Mouse (Mus musculus): Measurements from ENCODE around the gene Nlgn1.
A peak's percentile ranks its signal among the peaks of the same experiment; 100 is the strongest.
"Not testable (repeated sequence)": the region's sequence is repeated elsewhere in the genome, so short reads cannot be mapped to it uniquely, and the experiment has no call there.

Gene Nlgn1

DNA sequence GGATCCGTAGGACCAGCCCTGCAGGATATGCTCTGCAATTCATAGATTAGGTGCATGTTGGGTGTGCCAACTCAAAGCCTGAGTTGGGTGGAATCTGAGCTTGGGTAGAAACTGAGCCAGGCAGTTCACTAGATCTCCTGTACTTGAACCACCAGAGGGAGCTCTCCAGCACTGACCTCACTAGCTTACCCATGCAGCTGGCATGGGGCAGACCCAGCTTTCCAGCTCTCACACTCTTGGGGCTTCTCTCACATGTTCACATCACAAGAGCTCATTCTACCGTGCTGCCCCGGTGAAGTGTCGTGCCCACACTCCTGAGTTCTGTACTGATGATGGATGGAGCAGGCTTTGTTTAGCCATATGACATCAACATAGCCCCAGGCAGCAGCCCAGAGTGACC lies 679.2 kb downstream of the Nlgn1 start:
- DNase-seq (ENCODE audit: low spot score in 2 of 2), result peak in 1 of 2 experiments; percentile 46

DNA sequence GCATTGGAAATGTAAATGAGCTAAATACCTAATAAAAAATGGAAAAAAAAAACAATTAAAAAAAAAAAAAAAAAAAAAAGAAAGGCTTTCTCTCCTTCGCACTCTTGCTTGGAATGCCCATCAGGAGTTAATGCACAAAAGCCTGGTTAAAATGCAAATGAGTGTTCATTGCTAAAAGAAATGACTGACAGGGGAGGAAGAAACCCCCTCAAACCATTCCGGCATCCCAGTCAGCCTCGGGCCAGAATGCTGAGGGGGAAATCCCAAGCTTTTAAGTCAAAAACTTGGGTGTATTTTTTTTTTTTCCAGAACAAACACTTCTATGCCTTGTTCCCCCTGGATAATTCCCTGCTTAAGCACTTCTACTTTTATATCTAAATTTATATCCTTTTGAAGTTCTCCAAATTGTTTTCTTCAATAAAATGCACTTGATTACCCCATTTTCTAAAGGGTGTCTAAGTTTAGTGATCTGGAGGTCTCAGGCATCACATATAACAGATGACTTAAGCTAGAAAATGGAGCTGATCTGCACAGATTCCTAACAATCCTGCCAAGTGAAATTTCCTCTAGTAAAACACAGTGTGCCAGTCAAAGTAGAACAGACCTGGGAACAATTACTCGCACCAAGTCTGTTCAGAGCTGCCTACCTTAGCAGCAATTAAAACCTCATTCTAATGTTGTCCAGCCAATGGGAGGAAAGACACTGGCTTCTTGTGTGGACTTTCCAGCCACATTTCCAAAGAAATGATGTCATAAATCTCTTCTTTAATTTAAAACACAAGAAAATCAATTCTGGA lies 686.2 kb downstream of the Nlgn1 start:
- no peak for DNase-seq (ENCODE audit: low spot score in 2 of 2)

DNA sequence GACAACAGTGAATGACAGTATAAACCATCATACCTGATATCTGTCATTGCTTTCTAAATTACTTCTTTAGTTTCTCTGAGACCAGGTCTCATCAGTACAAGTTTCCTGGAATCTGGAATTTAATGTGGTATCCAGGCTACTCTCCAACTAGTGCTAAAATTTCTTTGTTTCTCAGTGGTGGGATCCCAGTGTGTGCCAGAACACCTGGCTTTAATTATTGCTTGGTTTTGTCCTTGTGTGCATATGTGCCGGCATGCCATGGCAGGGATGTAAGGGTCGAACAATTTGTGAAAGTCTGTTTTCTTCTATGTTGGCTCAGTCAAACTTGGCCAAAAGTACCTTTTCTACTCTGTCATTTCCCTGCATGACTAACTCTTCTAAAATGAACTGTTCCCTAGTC lies 703.1 kb downstream of the Nlgn1 start:
- DNase-seq (ENCODE audit: low spot score in 2 of 2), result no peak

DNA sequence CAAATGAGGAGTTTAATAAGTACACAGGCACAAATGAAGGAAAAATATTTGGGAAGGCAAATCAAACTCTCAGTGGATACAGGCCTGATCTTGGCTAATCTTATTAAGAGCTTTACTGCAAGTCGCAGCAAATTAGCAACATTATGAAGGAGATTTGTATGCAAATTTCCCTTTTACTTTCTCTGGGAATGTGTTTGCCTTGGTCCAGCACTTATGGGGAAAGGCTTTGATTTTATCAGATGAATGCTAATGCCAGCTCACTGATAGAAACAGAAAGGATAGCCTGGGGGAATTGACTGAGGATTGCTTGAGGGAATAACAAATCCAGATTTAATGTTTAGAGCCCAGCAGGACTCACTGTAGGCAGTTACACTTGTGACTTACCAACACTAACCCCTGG lies 725.7 kb downstream of the Nlgn1 start:
- DNase-seq (ENCODE audit: low spot score in 2 of 2), result no peak

DNA sequence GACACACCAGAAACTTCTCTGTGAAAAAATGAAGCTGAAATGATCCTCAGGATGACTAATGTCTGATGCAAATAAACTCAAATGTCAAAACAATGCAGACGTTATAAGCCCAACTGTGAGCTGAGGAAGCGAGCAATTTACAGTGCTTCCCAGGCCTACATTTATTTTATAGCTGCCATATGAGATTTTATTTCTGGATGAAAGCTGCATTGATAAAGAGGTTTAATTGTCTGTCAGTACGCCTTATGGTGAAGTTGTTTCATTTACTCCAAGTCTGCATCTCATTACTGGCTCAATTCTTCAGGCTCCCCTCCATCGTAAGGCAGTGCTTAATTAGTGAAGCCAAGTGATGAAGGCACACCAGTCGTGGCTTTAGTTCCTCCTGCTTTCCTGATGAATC lies 734.7 kb downstream of the Nlgn1 start:
- no peak for DNase-seq (ENCODE audit: low spot score in 2 of 2)

DNA sequence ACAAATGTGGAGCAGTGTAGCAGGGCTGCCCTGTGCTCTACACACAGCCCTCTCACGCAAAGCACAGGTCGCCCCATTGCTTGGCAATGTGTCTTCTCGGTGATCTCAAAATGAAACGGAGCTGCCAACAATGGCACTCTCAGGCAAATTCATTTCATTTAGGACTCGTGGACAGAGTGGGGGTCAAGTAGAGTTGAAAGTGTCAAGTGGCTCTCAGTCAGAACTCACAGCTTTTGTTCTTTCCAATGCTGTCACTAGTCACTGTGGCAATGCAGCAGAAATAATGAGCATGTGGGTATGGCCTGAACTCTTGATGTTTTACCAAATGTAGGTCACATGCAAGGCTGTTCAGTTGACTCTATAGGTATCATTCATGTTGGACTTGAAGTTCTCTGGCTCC lies 756.7 kb downstream of the Nlgn1 start:
- DNase-seq (ENCODE audit: low spot score in 2 of 2), result no peak

DNA sequence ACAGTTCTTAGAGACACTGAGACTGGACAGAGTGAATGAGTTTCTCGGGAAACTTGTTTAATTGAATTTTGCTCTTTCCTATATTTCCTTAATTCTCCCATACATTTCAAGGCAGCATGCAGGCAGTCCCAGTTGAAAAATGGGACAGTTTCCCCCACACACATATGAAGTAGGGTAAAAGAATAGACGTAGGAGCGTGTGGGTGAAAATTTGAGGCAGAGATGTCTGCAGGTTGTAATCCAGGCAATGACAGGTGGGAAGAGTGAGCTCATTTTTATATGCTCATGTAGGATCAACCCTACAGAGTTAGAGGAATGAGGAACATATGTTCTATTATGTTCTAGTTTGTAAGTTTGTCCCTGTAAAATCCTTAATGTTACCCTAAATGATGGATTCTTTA lies 757.4 kb downstream of the Nlgn1 start:
- no peak for DNase-seq (ENCODE audit: low spot score in 2 of 2)

DNA sequence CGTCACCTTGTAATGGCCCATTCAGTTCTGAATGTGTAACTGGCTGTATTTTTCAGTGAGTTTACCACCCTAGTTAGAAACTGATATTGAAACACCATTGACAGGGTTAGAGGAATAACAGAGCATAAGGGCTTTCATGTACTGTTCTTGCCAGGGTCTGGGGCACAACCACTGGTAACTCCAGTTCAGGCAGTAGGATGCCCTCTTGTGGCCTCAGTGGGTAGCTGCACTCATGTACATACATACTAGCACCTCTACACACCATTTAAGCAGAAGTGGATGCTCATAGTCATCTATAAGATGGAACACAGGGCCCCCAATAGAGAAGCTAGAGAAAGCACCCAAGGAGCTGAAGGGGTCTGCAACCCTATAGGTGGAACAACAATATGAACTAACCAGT lies 773.7 kb downstream of the Nlgn1 start:
- not testable (repeated sequence) for DNase-seq (ENCODE audit: low spot score in 2 of 2)

DNA sequence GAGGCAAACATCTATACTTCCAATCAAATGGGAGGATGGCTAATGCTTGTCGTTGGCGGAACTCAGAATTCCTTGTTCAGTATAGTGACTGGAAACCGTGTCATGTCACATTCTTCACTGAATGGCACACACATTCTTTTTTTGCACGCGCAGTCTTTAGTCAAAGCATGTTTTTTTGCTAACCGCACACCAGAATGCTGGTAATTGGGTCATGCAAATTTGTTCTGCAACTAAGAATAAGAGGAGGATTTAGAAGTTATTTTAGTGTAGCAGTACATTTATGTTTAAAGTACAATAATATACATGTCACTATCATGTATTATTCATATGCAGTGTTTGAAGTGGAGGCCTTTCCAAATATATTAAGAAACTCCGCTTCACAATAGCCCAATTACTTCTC lies 783.2 kb downstream of the Nlgn1 start:
- not testable (repeated sequence) for DNase-seq (ENCODE audit: low spot score in 2 of 2)

DNA sequence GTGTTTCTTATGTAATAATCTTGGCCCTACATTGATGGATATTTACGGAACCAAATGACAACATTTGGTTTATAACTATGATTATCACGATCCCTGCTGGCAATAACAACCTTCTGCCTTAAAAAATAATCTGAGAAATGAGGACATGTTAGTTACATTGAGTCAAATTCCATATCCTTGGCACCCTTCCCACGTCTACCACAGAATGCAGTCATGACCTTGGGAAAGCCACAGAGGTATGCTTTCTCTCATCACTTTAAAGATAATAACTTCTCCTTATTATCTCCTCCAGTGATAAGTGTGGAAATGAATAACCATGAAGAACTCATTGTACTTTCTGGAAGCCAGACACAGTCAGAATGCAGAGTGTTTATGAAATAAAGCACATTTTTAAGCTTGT lies 808.0 kb downstream of the Nlgn1 start:
- not testable (repeated sequence) for DNase-seq (ENCODE audit: low spot score in 2 of 2)

DNA sequence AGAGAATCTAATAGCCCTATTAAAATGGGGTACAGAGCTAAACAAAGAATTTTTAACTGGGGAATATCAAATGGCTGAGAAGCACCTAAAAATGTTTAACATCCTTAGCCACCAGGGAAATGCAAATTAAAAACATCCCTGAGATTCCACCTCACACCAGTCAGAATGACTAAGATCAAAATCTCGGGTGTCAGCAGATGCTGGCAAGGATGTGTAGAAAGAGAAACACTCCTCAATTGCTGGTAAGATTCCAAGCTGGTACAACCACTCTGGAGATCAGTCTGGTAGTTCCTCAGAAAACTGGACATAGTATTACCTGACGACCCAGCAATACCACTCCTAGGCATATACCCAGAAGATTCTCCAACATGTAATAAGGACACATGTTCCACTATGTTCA lies 869.2 kb downstream of the Nlgn1 start:
- DNase-seq (ENCODE audit: low spot score in 2 of 2), result no peak

DNA sequence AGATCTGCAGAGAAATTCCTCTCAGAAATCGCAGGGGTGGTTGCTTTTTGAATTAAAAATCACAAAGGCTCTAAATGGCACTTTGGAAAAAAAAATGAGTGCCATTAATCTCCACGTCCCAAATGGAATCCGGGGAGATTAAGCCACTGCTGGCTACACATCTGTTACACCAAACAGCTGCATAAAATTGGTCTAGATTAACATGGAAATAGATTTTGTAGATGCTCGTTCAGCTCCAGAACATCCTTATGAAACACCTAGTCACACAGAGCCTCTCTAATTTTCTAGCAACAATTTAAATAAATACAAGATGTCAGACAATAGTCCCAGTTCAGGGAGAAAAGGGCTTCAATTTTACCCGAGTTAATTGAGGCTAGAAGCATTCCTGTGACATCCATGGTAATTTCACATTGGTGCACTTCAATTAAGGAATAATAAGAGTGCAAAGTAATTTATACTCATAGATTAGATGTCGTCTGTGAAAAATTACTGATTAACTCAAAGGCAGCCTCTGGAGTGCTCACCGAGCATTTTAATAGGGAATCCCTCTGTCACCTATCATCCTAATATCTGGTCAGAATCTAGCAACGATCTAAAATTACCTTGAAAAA lies 875.9 kb downstream of the Nlgn1 start:
- no peak for DNase-seq (ENCODE audit: low spot score in 2 of 2)

DNA sequence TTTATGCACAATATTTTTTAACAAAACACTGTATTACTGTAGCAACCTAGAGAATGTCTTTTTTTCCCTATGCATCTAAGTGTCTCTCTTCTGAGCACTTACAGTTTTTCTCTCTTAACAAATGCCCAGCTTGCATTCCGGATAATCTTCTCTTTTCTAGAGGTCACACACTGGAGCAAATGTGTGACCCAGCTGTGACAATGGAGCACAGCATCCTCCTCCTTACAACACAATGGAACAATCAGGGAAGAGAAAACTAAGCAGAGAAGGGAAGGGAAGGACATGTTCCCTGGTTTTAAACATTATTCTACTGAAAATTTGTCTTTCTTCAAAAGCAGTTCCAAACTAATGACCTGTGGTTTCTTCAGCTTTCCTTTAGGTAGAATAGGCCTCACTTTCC lies 879.9 kb downstream of the Nlgn1 start:
- DNase-seq (ENCODE audit: low spot score in 2 of 2), result no peak

DNA sequence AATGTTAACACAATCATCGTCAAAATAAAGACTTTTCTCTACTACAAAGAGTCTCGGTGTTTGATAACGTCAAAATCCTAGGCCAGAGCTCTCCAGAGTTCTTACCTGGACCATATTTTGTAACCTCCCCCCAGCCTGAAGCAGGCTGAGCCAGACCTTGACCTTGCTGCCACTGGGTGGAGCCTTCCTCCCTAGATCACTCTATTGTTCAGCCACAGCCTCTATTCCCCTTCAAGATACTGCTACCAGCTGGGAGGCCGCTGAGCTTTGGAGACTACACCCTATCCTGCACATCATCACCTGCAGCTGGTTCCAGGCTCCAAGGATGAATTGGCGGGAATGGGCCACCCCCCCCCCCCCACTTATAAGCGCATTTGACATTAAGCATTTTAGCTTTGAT lies 881.8 kb downstream of the Nlgn1 start:
- no peak for DNase-seq (ENCODE audit: low spot score in 2 of 2)

DNA sequence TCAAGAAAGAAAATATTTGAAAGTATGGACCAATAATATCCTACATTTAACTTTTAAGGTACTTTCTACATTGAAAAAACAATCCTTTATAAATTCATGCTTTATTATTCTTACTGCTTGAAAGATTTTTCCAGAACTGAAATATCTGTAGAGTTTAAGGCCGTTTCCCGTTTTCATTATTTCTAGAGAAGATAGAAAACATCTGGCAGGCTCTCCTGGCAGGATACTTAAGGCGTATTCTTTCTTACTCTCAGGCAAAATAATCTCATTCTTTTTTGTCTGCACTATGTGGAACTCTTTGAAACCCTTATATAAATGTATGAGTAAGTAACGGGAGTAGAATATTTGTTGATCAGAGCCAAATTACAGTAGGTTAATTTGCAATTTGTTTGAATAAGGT lies 882.9 kb downstream of the Nlgn1 start:
- no peak for DNase-seq (ENCODE audit: low spot score in 2 of 2)

DNA sequence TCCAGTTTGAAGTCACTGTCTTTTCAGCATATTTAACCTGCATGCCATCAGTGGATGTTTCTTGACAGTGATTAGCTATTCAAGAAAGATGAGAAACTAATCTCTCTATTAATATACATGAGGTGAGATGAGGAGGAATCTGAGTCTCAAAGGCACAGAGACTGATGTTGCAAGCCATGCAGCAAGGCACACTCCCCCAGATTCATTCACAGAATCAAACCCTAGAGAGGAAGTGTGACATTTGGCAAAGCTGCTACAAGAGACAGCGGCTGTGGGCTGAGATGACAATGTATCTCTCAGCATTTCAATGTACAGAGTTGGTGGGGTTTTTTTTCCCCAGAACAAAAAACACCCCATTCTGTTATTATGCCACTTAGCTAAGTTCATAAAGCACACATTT lies 885.1 kb downstream of the Nlgn1 start:
- DNase-seq (ENCODE audit: low spot score in 2 of 2), result no peak

DNA sequence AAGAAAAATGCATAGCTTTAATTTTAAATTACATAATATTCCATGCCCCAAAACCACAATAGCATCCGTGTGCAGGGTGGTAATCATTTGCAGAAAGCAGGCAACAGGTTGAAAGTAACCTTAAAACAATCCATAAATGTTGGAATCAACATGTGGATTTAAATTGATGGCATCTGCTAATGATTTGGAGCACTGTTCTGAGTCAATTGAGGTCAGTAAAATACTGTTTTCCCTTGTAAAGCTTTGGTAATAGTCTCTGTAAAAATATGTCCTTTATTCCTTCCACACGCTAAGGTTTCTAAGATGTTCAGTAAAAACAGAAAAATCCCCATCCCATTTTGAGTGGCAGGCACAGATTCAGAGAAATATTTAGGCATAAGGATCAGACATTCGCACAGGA lies 888.6 kb downstream of the Nlgn1 start:
- no peak for DNase-seq (ENCODE audit: low spot score in 2 of 2)

DNA sequence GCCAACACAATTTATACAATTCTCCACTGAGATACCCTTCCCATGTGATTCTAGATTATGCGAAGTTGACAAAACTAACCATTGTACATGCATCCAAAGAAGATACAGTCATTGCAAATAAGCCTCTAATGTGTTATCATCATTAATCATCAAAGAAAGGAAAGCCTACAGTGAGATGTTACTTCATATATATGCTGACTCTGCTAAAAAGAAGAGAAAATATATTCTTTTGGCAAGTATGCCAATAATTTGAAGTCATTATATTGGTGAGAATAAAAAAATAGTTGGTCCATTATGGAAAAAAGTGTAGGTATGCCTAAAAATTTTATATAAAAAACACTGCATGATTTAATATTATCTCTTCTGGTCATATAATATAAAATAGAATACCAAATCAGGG lies 889.6 kb downstream of the Nlgn1 start:
- DNase-seq (ENCODE audit: low spot score in 2 of 2), result no peak

DNA sequence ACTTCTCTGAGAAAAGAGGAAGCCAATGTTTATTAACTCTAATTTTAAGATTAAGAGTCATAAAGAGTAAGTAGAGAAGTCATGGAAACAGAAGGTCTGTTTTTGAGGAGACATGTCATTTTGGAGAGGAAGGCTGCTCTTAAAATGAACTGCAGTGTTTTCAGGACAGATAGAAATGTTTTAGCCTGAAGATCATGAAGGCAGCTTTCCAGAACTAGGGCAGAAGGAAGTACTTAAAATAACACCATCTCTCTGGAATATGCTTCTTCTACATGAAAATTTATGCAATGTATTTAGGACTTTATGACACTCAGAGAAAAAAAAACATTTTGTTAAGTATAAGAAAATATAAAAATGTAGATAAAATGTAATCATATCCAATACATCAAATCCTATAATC lies 905.3 kb downstream of the Nlgn1 start:
- no peak for DNase-seq (ENCODE audit: low spot score in 2 of 2)

DNA sequence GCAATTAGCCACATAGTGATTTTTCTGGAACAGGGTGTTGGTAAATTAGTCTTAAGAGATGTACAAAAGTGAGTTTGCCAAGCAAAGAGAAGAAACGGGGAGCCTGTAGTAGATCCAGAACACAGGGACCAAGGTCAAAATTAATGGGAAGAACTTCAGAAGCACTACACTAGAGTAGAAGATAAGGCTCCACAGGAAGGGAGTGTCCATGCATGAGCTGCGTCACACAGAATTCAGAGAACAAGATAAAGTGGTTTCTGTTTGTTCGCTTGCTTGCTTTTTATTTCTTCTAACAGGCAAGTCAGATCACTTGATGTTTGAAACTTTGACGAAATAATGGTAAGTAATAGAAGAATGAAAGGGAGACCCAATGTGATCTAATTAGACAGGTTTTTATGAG lies 920.3 kb downstream of the Nlgn1 start:
- no peak for DNase-seq (ENCODE audit: low spot score in 2 of 2)

All from cerebellum, postnatal 4 days (tissue).